Mouse (Mus musculus) kidney, embryonic 15.5 days (tissue): ENCODE results near the gene Gm10128. TPM values are rescaled to one million over a fixed set of nuclear protein-coding genes. Genes with fewer than 3 reads are reported as not detected.
"Not testable (repeated sequence)": the region's sequence is repeated elsewhere in the genome, so short reads cannot be mapped to it uniquely, and the experiment has no call there.

Source experiments
- ATAC-seq: fragments of 200-750 bp; cut with Nextera tagmentation; replicated peaks from 2 replicates; pipeline ENCODE4 v1.8.0; 2017; ENCODE audit warnings: moderate TSS enrichment; ENCODE audit not compliant: low FRiP score
- H3K27ac ChIP-seq: fragments of 300-500 bp; sonication (generic); 2 replicates; pipeline ENCODE4 v1.5.1; 2015; ENCODE audit warnings: mild to moderate bottlenecking, inconsistent platforms
- H3K27me3 ChIP-seq: fragments of 300-500 bp; sonication (generic); 2 replicates; pipeline ENCODE4 v1.6.1; 2015; ENCODE audit warnings: inconsistent platforms
- H3K36me3 ChIP-seq: fragments of 300-500 bp; sonication (generic); 2 replicates; pipeline ENCODE4 v1.6.1; 2015; ENCODE audit warnings: inconsistent platforms
- H3K4me1 ChIP-seq: fragments of 300-500 bp; sonication (generic); 2 replicates; pipeline ENCODE4 v1.6.1; 2015; ENCODE audit warnings: inconsistent platforms
- H3K4me2 ChIP-seq: fragments of 300-500 bp; sonication (generic); 2 replicates; pipeline ENCODE4 v1.6.1; 2015; ENCODE audit warnings: moderate library complexity, mild to moderate bottlenecking, inconsistent platforms
- H3K4me3 ChIP-seq: fragments of 300-500 bp; sonication (generic); replicated peaks from 2 replicates; pipeline ENCODE4 v1.5.1; 2015; ENCODE audit warnings: mild to moderate bottlenecking, inconsistent platforms
- H3K9ac ChIP-seq: fragments of 300-500 bp; sonication (generic); 2 replicates; pipeline ENCODE4 v1.6.1; 2015; ENCODE audit warnings: mild to moderate bottlenecking, inconsistent platforms
- H3K9me3 ChIP-seq: fragments of 300-500 bp; sonication (generic); replicated peaks from 2 replicates; pipeline ENCODE4 v1.6.1; 2016; ENCODE audit warnings: inconsistent platforms
- WGBS: fragments of 180-500 bp; shearing (Covaris S2); methylation state at CpG from one replicate; pipeline ENCODE4 v1.1.7; 2015; ENCODE audit warnings: mixed read lengths; 5-methylcytosine and 5-hydroxymethylcytosine counted together
- polyA plus RNA-seq: library from polyadenylated mRNA; unstranded; fragments of >200 nt; fragmentation: Nextera tagmentation; extraction: Ambion mirVana; gene quantifications from 2 replicates; pipeline ENCODE4 v1.2.1, GENCODE M21; 2015

Gm10128 gene
- polyA plus RNA-seq = not detected in 2 replicates

DNA sequence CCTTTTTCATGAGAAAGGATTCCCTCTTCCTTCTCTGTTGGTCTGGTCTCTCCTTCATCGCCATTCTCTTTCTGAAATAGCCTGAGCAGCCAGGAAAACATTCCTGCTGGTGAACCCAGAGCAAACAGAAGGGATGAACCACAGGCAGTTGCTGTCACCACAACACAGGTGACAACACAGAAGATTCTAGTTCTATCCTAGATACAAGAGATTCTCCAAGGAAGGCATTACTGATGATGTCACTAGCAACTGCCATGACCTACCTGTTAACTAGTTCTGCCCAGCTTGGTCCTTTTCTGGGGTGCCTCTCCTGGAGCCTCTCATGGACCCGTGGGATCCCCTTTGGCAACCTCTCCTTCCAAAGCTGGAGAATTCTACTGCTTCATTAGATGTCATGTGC, at the start of gene Gm10128:
Gene Gm10128, minus strand, starts transcription at position 101 of the 400 bp plus-strand sequence.
- not testable (repeated sequence) for H3K4me3 ChIP-seq, H3K9me3 ChIP-seq, H3K4me1 ChIP-seq, H3K4me2 ChIP-seq, H3K27me3 ChIP-seq, H3K36me3 ChIP-seq, H3K9ac ChIP-seq, H3K27ac ChIP-seq, ATAC-seq
- WGBS = no CpG with 5 or more reads among the region's 2 CpGs

DNA sequence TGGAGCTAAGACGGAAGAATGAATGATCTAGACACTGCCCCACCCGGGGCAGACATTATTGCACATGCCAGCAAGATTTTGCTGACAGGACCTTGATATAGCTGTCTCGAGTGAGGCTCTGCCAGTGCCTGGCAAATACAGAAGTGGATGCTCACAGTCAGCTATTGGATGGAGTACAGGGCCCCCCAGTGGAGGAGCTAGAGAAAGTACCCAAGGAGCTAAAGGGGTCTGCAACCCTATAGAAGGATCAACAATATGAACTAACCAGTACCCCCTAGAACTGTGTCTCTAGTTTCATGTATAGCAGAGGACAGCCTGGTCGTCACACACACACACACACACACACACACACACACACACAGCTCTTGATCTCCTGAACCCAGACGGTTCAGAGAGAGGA, 37.4 kb upstream of the Gm10128 start:
- not testable (repeated sequence) for H3K27me3 ChIP-seq, H3K4me3 ChIP-seq, H3K27ac ChIP-seq, H3K4me2 ChIP-seq, H3K9me3 ChIP-seq, ATAC-seq, H3K9ac ChIP-seq, H3K4me1 ChIP-seq, H3K36me3 ChIP-seq
- 62% methylated on average over 5 of the region's 5 CpGs for WGBS

DNA sequence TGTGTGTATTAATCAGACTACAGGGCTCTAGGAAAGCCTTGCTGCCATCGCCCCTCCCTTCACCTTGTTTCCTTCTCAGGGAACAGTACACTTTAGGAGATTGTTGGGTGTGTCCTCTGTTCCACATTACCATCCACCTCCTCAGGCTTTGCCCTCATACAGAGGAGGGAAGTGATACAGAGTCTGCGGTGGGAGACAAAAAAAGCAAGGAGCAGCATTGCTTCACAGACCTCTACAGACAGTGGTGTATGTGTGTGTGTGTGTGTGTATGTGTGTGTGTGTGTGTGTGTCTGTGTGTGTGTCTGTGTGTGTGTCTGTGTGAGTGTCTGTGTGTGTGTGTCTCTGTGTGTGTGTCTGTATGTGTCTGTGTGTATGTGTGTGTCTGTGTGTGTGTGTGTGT, 18.7 kb upstream of the Gm10128 start:
- WGBS = 76% methylated on average over 2 of the region's 2 CpGs
- H3K4me2 ChIP-seq, H3K4me3 ChIP-seq, H3K27me3 ChIP-seq, H3K4me1 ChIP-seq, H3K9ac ChIP-seq, H3K27ac ChIP-seq, H3K9me3 ChIP-seq, H3K36me3 ChIP-seq, ATAC-seq: not testable (repeated sequence)

DNA sequence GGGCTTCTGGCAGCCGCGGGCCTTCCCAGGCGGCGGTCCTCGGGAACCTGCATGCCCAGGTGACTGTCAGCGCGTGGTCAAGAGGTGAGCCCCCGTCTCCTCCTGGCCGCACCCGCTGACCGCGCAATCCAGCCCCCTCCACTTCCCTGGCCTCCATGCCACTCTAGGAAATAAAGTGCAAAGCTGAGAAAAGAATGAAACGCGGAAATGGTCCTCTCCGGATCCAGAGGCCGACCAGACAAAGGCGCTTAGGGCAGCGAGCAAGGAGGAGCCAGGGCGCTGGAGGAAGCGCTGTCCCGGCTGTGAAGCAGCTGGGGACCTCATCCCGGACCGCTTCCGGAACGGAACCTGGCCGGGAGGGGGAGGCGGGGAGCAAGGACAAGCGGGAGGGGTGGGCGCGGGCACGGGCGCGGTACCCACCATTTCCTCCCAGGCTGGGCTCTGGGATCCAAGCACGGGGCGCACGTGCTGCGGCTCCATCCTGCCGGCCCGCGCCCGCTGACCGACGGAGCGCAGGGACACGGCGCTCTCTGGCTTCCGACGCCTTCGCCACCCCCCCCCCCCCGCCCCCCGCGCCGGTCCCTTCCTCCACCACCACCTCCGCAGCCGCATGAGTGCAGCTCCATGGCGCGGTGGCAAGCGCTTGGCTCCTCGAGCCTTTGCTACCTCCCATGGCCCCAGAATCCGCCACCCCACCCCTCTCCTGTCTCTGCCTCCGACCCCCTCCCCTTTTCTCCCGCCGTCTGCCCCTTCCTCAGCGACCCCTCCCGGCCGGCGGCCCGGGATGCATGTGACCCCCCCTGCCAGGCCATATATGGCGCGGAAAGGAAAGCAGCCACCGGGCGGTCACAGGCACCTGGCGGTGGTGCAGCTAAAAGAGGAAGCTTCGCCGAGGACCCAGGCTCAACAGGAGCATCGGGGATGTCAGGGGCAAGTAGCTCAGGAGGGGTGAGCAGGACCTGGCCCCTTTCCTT, 14.6 kb upstream of the Gm10128 start:
- H3K27ac ChIP-seq, H3K4me1 ChIP-seq, H3K36me3 ChIP-seq, H3K9me3 ChIP-seq, H3K27me3 ChIP-seq, H3K9ac ChIP-seq, ATAC-seq: not testable (repeated sequence)
- Histone ChIP-seq H3K4me2 (peak overlapping the region; percentile 69), H3K4me3 (peak overlapping the region; percentile 39)
- WGBS = under 1% methylated on average over 33 of the region's 76 CpGs

DNA sequence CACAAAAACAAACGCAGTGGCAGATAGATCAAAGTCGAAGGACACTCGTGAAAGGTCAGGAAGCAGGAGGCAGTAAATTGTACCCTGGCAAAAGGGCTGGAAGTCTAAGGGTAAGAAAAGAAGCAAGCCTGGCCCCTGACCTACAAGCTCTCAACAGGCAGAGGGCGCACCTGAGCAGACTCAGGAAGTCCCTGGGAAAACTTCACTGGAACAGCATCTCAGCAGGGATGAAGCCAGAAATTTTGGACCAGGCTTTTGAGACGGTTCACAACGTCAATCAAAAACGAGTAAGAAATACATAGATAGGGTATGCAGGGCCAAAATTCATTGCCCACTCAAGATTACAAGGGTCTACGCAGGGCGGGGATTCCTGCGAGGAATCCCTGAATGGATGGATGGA, 13.7 kb upstream of the Gm10128 start:
- 12% methylated on average over 10 of the region's 10 CpGs for WGBS
- not testable (repeated sequence) for H3K9ac ChIP-seq, ATAC-seq, H3K27me3 ChIP-seq, H3K4me1 ChIP-seq, H3K4me3 ChIP-seq, H3K36me3 ChIP-seq, H3K9me3 ChIP-seq, H3K27ac ChIP-seq
- peak overlapping the region; percentile 69; the same call in 1 of the 2 replicates for H3K4me2 ChIP-seq

DNA sequence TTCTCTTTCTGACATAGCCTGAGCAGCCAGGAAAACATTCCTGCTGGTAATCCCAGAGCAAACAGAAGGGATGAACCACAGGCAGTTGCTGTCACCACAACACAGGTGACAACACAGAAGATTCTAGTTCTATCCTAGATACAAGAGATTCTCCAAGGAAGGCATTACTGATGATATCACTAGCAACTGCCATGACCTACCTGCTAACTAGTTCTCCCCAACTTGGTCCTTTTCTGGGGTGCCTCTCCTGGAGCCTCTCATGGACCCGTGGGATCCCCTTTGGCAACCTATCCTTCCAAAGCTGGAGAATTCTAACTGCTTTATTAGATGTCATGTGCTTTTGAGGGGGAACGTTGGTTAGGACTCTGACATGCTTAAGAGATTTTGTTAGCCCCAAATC, 48.3 kb downstream of the Gm10128 start, which contains the start of gene Gm10338:
Gene Gm10338, minus strand, starts transcription at position 101 of the 400 bp plus-strand sequence.
- not testable (repeated sequence) for H3K27ac ChIP-seq, H3K4me2 ChIP-seq, H3K9ac ChIP-seq, H3K4me3 ChIP-seq, H3K9me3 ChIP-seq, H3K36me3 ChIP-seq, ATAC-seq, H3K4me1 ChIP-seq, H3K27me3 ChIP-seq
- no CpG with 5 or more reads among the region's 2 CpGs for WGBS

Other genes starting within 250 kb of the Gm10128 start
- not detected in 2 replicates for gene Gm3755, start 193.1 kb downstream of the Gm10128 start, polyA plus RNA-seq
- 0.44 TPM in 1 of 2 replicates, not detected in the other for gene Gm3752, start 160.2 kb downstream of the Gm10128 start, polyA plus RNA-seq
- 0.10 and 0.32 TPM in 2 replicates for gene Gm3558, start 75.4 kb downstream of the Gm10128 start, polyA plus RNA-seq
- not detected in 2 replicates for gene Gm10338, start 48.4 kb downstream of the Gm10128 start, polyA plus RNA-seq
- gene Gm26661, start 147.6 kb upstream of the Gm10128 start, polyA plus RNA-seq = not detected in 2 replicates
- 19.4 and 20.6 TPM in 2 replicates for gene Flnb, start 174.0 kb upstream of the Gm10128 start, polyA plus RNA-seq